Mouse (Mus musculus) left cerebral cortex, adult 11 months (tissue): ENCODE measurements around the gene Myo9b.

ENCODE experiments used
- DNase-seq: peaks from one replicate; pipeline ENCODE4 v3.0.0; 2022; ENCODE audit warnings: low spot score

Myo9b gene

GRCm38 (mm10) chr8:71388267-71388666, 115.8 kb downstream of the Myo9b start:
- no peak for DNase-seq

GRCm38 (mm10) chr8:71391696-71392095, 119.2 kb downstream of the Myo9b start:
- DNase-seq = no peak

GRCm38 (mm10) chr8:71392391-71392790, 119.9 kb downstream of the Myo9b start:
- no peak for DNase-seq

GRCm38 (mm10) chr8:71392871-71393270, 120.4 kb downstream of the Myo9b start:
- no peak for DNase-seq

GRCm38 (mm10) chr8:71394481-71394880, 122.0 kb downstream of the Myo9b start:
- no peak for DNase-seq

- DNase-seq = no peak
Measured at GRCm38 (mm10) chr8:71395071-71395470, 122.6 kb downstream of the Myo9b start.

- no peak for DNase-seq
Measured at GRCm38 (mm10) chr8:71395629-71396028, 123.1 kb downstream of the Myo9b start, which contains the start of gene Ushbp1. Gene Ushbp1, minus strand, starts transcription at chr8:71395802.

- DNase-seq = peak; percentile 93
Measured at GRCm38 (mm10) chr8:71396639-71397305, 124.3 kb downstream of the Myo9b start, which contains the start of gene Babam1. Gene Babam1, plus strand, starts transcription at chr8:71396861.

GRCm38 (mm10) chr8:71397701-71398100, 125.2 kb downstream of the Myo9b start:
- no peak for DNase-seq

GRCm38 (mm10) chr8:71400826-71401225, 128.3 kb downstream of the Myo9b start:
- DNase-seq = no peak

- no peak for DNase-seq
Measured at GRCm38 (mm10) chr8:71401454-71401853, 128.9 kb downstream of the Myo9b start.

- DNase-seq = no peak
Measured at GRCm38 (mm10) chr8:71402446-71402964, 130.0 kb downstream of the Myo9b start.

- DNase-seq = no peak
Measured at GRCm38 (mm10) chr8:71403107-71403885, 130.8 kb downstream of the Myo9b start.

- DNase-seq = no peak
Measured at GRCm38 (mm10) chr8:71404011-71404410, 131.5 kb downstream of the Myo9b start.

- DNase-seq = no peak
Measured at GRCm38 (mm10) chr8:71404951-71405351, 132.4 kb downstream of the Myo9b start.

GRCm38 (mm10) chr8:71405401-71406098, 133.0 kb downstream of the Myo9b start, which contains the start of gene Ankle1:
Gene Ankle1, plus strand, starts transcription at chr8:71406010.
- DNase-seq = peak; percentile 88

- DNase-seq = no peak
Measured at GRCm38 (mm10) chr8:71406099-71407015, 133.8 kb downstream of the Myo9b start.

GRCm38 (mm10) chr8:71407441-71407840, 134.9 kb downstream of the Myo9b start:
- no peak for DNase-seq

- no peak for DNase-seq
Measured at GRCm38 (mm10) chr8:71408231-71408630, 135.7 kb downstream of the Myo9b start.
